In the genomic region with DNA sequence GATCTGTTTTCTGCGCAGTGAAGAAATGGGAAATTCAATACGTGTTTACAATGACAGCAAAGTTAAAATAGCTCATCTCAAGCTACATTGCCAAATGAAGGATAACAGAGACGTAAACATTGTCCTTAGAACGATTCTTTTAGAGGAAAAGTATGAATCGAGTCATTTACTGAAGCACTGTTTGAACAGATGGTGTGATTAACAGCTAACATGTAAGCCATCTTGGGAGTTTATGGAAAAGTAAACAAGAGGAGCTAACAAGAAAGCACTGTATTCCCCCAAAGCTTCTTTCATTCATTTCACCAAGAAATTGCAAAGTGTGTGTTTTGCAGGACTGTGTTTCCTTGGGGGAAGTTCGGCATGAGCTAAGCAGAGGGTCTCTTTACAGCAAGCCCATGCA, we compare ENCODE assay signal across 21 mouse cellular contexts. TPM values are rescaled to one million over a fixed set of nuclear protein-coding genes. Genes with fewer than 3 reads are reported as not detected.
DNase-seq lines count a peak whose midpoint lies in the region; ATAC-seq and TF ChIP-seq lines count a peak whose summit lies in the region.
"Not testable (repeated sequence)": the region's sequence is repeated elsewhere in the genome, so short reads cannot be mapped to it uniquely, and the experiment has no call there.
"Had no signal": no experiment of that assay in that cellular context is flagged by ENCODE, and none has a peak within 500 bp of the region (broad histone marks: within the 10 kb centered on the region; RNA-seq: fewer than 3 reads in every experiment).

No protein-coding gene starts in this region.

- not testable (repeated sequence) for H3K4me3 ChIP-seq in forebrain, embryonic 16.5 days (replicated peaks; ENCODE audit: low read length); forebrain, postnatal 0 days (ENCODE audit: low read depth, low read length); limb, embryonic 12.5 days (replicated peaks); limb, embryonic 14.5 days (replicated peaks; ENCODE audit: low read length)

- H3K27me3 ChIP-seq in forebrain, embryonic 16.5 days (replicated peaks; ENCODE audit: control insufficient read depth, insufficient read depth, low read length); forebrain, postnatal 0 days (ENCODE audit: insufficient read depth, low read length); limb, embryonic 12.5 days; limb, embryonic 14.5 days (ENCODE audit: control insufficient read depth, insufficient read depth, low read length): not testable (repeated sequence)

- ATAC-seq in forebrain, embryonic 16.5 days: peak; percentile 52; the same call in 1 of the 2 replicates
- ATAC-seq in forebrain, postnatal 0 days: peak; percentile 53
- not testable (repeated sequence) for ATAC-seq in limb, embryonic 12.5 days (ENCODE audit: insufficient number of reproducible peaks, insufficient read depth, low FRiP score, low TSS enrichment, low read depth); limb, embryonic 14.5 days (ENCODE audit: low FRiP score, low read depth)

- not testable (repeated sequence) for H3K27ac ChIP-seq in forebrain, embryonic 16.5 days (ENCODE audit: low read length); forebrain, postnatal 0 days (ENCODE audit: low read depth, low read length)
- 0 out of 2 replicates have a peak overlapping the region, but pooled peaks have one; percentile 12 for H3K27ac ChIP-seq in limb, embryonic 12.5 days
- 0 out of 2 replicates have a peak overlapping the region, but pooled peaks have one; percentile 26 for H3K27ac ChIP-seq in limb, embryonic 14.5 days (replicated peaks; ENCODE audit: low read depth, low read length)

- not testable (repeated sequence) for H3K4me1 ChIP-seq in forebrain, embryonic 16.5 days (replicated peaks; ENCODE audit: control insufficient read depth, insufficient read depth, low read length); forebrain, postnatal 0 days (ENCODE audit: insufficient read depth); limb, embryonic 12.5 days (replicated peaks); limb, embryonic 14.5 days (ENCODE audit: control insufficient read depth, insufficient read depth, low read length)

- WGBS in forebrain, embryonic 16.5 days: 66% methylated on average over 6 of the region's 6 CpGs
- 59% methylated on average over 6 of the region's 6 CpGs for WGBS in forebrain, postnatal 0 days
- WGBS in limb, embryonic 12.5 days: 75% methylated on average over 6 of the region's 6 CpGs
- 70% methylated on average over 6 of the region's 6 CpGs for WGBS in limb, embryonic 14.5 days

- not testable (repeated sequence) for TF ChIP-seq POLR2A in limb, embryonic 14.5 days (IDR thresholded peaks at IDR 0.05; ENCODE audit: borderline replicate concordance, extremely low read depth, insufficient read depth, insufficient read length)

- H3K4me2 ChIP-seq in forebrain, embryonic 16.5 days (ENCODE audit: low read length); forebrain, postnatal 0 days (ENCODE audit: low read depth); limb, embryonic 12.5 days; limb, embryonic 14.5 days (replicated peaks; ENCODE audit: low read depth, low read length, severe bottlenecking): not testable (repeated sequence)

- not testable (repeated sequence) for H3K36me3 ChIP-seq in forebrain, embryonic 16.5 days (ENCODE audit: control insufficient read depth, insufficient read depth); forebrain, postnatal 0 days (ENCODE audit: insufficient read depth); limb, embryonic 12.5 days; limb, embryonic 14.5 days (ENCODE audit: control insufficient read depth, insufficient read depth, low read length)

- not testable (repeated sequence) for H3K9ac ChIP-seq in forebrain, embryonic 16.5 days (replicated peaks; ENCODE audit: low read depth, low read length); forebrain, postnatal 0 days; limb, embryonic 12.5 days (replicated peaks); limb, embryonic 14.5 days (ENCODE audit: low read depth, low read length, severe bottlenecking)

- not testable (repeated sequence) for H3K9me3 ChIP-seq in forebrain, embryonic 16.5 days (ENCODE audit: control insufficient read depth, low read length); forebrain, postnatal 0 days (ENCODE audit: low read length); limb, embryonic 12.5 days; limb, embryonic 14.5 days (ENCODE audit: control insufficient read depth, low read length)

- not testable (repeated sequence) for DNase-seq in forebrain, postnatal 0 days; limb, embryonic 14.5 days (ENCODE audit: low spot score)

- TF ChIP-seq CTCF in forebrain, postnatal 0 days (IDR thresholded peaks at IDR 0.05; ENCODE audit: low read depth): not testable (repeated sequence)

RNA-seq across cellular contexts. Expression of gene Olfr1324, which starts 42.0 kb away (rescaled TPM):
- not detected in 2 replicates for polyA plus RNA-seq in forebrain, embryonic 16.5 days (2015; fragmentation: Nextera tagmentation; extraction: Ambion mirVana)
- not detected in 2 replicates for total RNA-seq in forebrain, postnatal 0 days (2014; rRNA removed)
- polyA plus RNA-seq in forebrain, postnatal 0 days (2015; fragmentation: Nextera tagmentation; extraction: Ambion mirVana): not detected in 2 replicates
- polyA plus RNA-seq in limb, embryonic 12.5 days (2016; fragmentation: Nextera tagmentation; extraction: Ambion mirVana): not detected in 2 replicates
- not detected in 2 replicates for polyA plus RNA-seq in limb, embryonic 14.5 days (2012; rRNA removed)
- polyA plus RNA-seq in limb, embryonic 14.5 days (2014; fragmentation: Nextera tagmentation; extraction: Ambion mirVana): not detected in 2 replicates
- total RNA-seq: adrenal gland, adult 18-20 months; adrenal gland, adult 2 months; adrenal gland, adult 8-10 months; adrenal gland, postnatal 10 days; adrenal gland, postnatal 14 days; adrenal gland, postnatal 25 days; adrenal gland, postnatal 36 days; adrenal gland, postnatal 4 days; CH12.LX; ES-E14; G1E; MEL had no signal
- polyA plus RNA-seq: activated CD4-positive, CD25-positive, alpha-beta regulatory T cell, adult 4 months; adrenal gland, adult 2 months; brain, embryonic 14.5 days; C2C12; CD4-positive, CD25-positive, alpha-beta regulatory T cell, adult 4 months; G1E; Patski had no signal
